Mouse (Mus musculus): ENCODE measurements around the gene Tcfl5. TPM values are rescaled to one million over a fixed set of nuclear protein-coding genes. Genes with fewer than 3 reads are reported as not detected.

Tcfl5 gene
- polyA plus RNA-seq (2014; fragmentation: Nextera tagmentation; extraction: Ambion mirVana) = 0.17 and 0.28 TPM in 2 replicates

GRCm38 (mm10) chr2:180642555-180643260 is at the start of gene Tcfl5:
TSS of gene Tcfl5 (minus strand) at chr2:180642708.
- DNase-seq (ENCODE audit: low spot score) (no peak), ATAC-seq (ENCODE audit: insufficient number of reproducible peaks, low FRiP score, low TSS enrichment, low read depth) (no peak)
- Histone ChIP-seq H3K9ac (ENCODE audit: low read length) (no peak within 1 kb of the TSS), H3K9me3 (ENCODE audit: control insufficient read depth, low read length) (peaks cover 12% of the 10 kb centered on the region), H3K36me3 (ENCODE audit: control insufficient read depth, insufficient read depth, low read length) (no peaks in the 10 kb centered on the region), H3K4me2 (ENCODE audit: low read depth, severe bottlenecking) (peak within 1 kb of the TSS; percentile 33), H3K27me3 (ENCODE audit: control insufficient read depth, insufficient read depth, low read length) (peaks cover 34% of the 10 kb centered on the region), H3K4me3 (ENCODE audit: low read depth, low read length) (peak within 1 kb of the TSS; percentile 17), H3K4me1 (ENCODE audit: control insufficient read depth, insufficient read depth, low read length) (no peaks in the 10 kb centered on the region), H3K27ac (replicated peaks; ENCODE audit: low read depth, low read length) (no peak within 1 kb of the TSS)
- WGBS = 3% methylated on average over 15 of the region's 56 CpGs

- Histone ChIP-seq H3K4me2 (ENCODE audit: low read depth, severe bottlenecking) (no peak overlapping the region), H3K36me3 (ENCODE audit: control insufficient read depth, insufficient read depth, low read length) (peaks cover 22% of the 10 kb centered on the region)
Measured at GRCm38 (mm10) chr2:180689841-180690240, 47.3 kb upstream of the Tcfl5 start.

GRCm38 (mm10) chr2:180684031-180684430 is 41.5 kb upstream of the Tcfl5 start:
- H3K36me3 ChIP-seq (ENCODE audit: control insufficient read depth, insufficient read depth, low read length) = peaks cover 27% of the 10 kb centered on the region
- H3K9me3 ChIP-seq (ENCODE audit: control insufficient read depth, low read length) = no peaks in the 10 kb centered on the region
- ATAC-seq (ENCODE audit: insufficient number of reproducible peaks, low FRiP score, low TSS enrichment, low read depth) = no peak
- no peaks in the 10 kb centered on the region for H3K27me3 ChIP-seq (ENCODE audit: control insufficient read depth, insufficient read depth, low read length)
- no peak overlapping the region for H3K9ac ChIP-seq (ENCODE audit: low read length)
- 91% methylated on average over 4 of the region's 4 CpGs for WGBS
- no peak for DNase-seq (ENCODE audit: low spot score)
- no peak overlapping the region for H3K27ac ChIP-seq (replicated peaks; ENCODE audit: low read depth, low read length)
- no peak overlapping the region for H3K4me2 ChIP-seq (ENCODE audit: low read depth, severe bottlenecking)
- H3K4me3 ChIP-seq (ENCODE audit: low read depth, low read length) = no peak overlapping the region
- no peaks in the 10 kb centered on the region for H3K4me1 ChIP-seq (ENCODE audit: control insufficient read depth, insufficient read depth, low read length)

More at GRCm38 (mm10) chr2:180689841-180690240, 47.3 kb upstream of the Tcfl5 start:
- Histone ChIP-seq H3K9ac (ENCODE audit: low read length) (no peak overlapping the region), H3K27ac (replicated peaks; ENCODE audit: low read depth, low read length) (no peak overlapping the region), H3K9me3 (ENCODE audit: control insufficient read depth, low read length) (no peaks in the 10 kb centered on the region), H3K4me1 (ENCODE audit: control insufficient read depth, insufficient read depth, low read length) (no peaks in the 10 kb centered on the region), H3K4me3 (ENCODE audit: low read depth, low read length) (no peak overlapping the region), H3K27me3 (ENCODE audit: control insufficient read depth, insufficient read depth, low read length) (no peaks in the 10 kb centered on the region)
- ATAC-seq (ENCODE audit: insufficient number of reproducible peaks, low FRiP score, low TSS enrichment, low read depth) (no peak), DNase-seq (ENCODE audit: low spot score) (no peak)
- whole genome bisulfite sequencing = 94% methylated on average over 5 of the region's 5 CpGs

GRCm38 (mm10) chr2:180683524-180683923 is 41.0 kb upstream of the Tcfl5 start:
- Histone ChIP-seq H3K4me1 (ENCODE audit: control insufficient read depth, insufficient read depth, low read length) (no peaks in the 10 kb centered on the region), H3K36me3 (ENCODE audit: control insufficient read depth, insufficient read depth, low read length) (peaks cover 23% of the 10 kb centered on the region), H3K27me3 (ENCODE audit: control insufficient read depth, insufficient read depth, low read length) (no peaks in the 10 kb centered on the region), H3K27ac (replicated peaks; ENCODE audit: low read depth, low read length) (no peak overlapping the region), H3K9ac (ENCODE audit: low read length) (no peak overlapping the region), H3K4me2 (ENCODE audit: low read depth, severe bottlenecking) (no peak overlapping the region), H3K4me3 (ENCODE audit: low read depth, low read length) (no peak overlapping the region), H3K9me3 (ENCODE audit: control insufficient read depth, low read length) (no peaks in the 10 kb centered on the region)
- WGBS = 96% methylated on average over 2 of the region's 2 CpGs
- no peak for ATAC-seq (ENCODE audit: insufficient number of reproducible peaks, low FRiP score, low TSS enrichment, low read depth)
- DNase-seq (ENCODE audit: low spot score) = no peak

- 69% methylated on average over 2 of the region's 2 CpGs for WGBS
- Histone ChIP-seq H3K36me3 (ENCODE audit: control insufficient read depth, insufficient read depth, low read length) (peaks cover 12% of the 10 kb centered on the region; the same call in 1 of the 2 replicates), H3K9ac (ENCODE audit: low read length) (no peak overlapping the region), H3K27ac (replicated peaks; ENCODE audit: low read depth, low read length) (no peak overlapping the region), H3K4me1 (ENCODE audit: control insufficient read depth, insufficient read depth, low read length) (no peaks in the 10 kb centered on the region), H3K4me2 (ENCODE audit: low read depth, severe bottlenecking) (no peak overlapping the region), H3K9me3 (ENCODE audit: control insufficient read depth, low read length) (no peaks in the 10 kb centered on the region), H3K4me3 (ENCODE audit: low read depth, low read length) (no peak overlapping the region), H3K27me3 (ENCODE audit: control insufficient read depth, insufficient read depth, low read length) (no peaks in the 10 kb centered on the region)
- DNase-seq (ENCODE audit: low spot score) (no peak), ATAC-seq (ENCODE audit: insufficient number of reproducible peaks, low FRiP score, low TSS enrichment, low read depth) (no peak)
Measured at GRCm38 (mm10) chr2:180681225-180681624, 38.7 kb upstream of the Tcfl5 start.

- H3K36me3 ChIP-seq (ENCODE audit: control insufficient read depth, insufficient read depth, low read length) = peaks cover 11% of the 10 kb centered on the region
- WGBS = 30% methylated on average over 4 of the region's 4 CpGs
Measured at GRCm38 (mm10) chr2:180678609-180679140, 36.2 kb upstream of the Tcfl5 start.

GRCm38 (mm10) chr2:180676706-180677105 is 34.2 kb upstream of the Tcfl5 start:
- H3K4me1 ChIP-seq (ENCODE audit: control insufficient read depth, insufficient read depth, low read length) = no peaks in the 10 kb centered on the region
- ATAC-seq (ENCODE audit: insufficient number of reproducible peaks, low FRiP score, low TSS enrichment, low read depth) (no peak), DNase-seq (ENCODE audit: low spot score) (no peak)
- H3K27me3 ChIP-seq (ENCODE audit: control insufficient read depth, insufficient read depth, low read length) = no peaks in the 10 kb centered on the region
- H3K27ac ChIP-seq (replicated peaks; ENCODE audit: low read depth, low read length) = no peak overlapping the region
- H3K36me3 ChIP-seq (ENCODE audit: control insufficient read depth, insufficient read depth, low read length) = peaks cover 10% of the 10 kb centered on the region
- no peak overlapping the region for H3K4me2 ChIP-seq (ENCODE audit: low read depth, severe bottlenecking)
- no peak overlapping the region for H3K4me3 ChIP-seq (ENCODE audit: low read depth, low read length)
- 93% methylated on average over 2 of the region's 2 CpGs for WGBS
- H3K9me3 ChIP-seq (ENCODE audit: control insufficient read depth, low read length) = no peaks in the 10 kb centered on the region
- H3K9ac ChIP-seq (ENCODE audit: low read length) = no peak overlapping the region

More at GRCm38 (mm10) chr2:180678609-180679140, 36.2 kb upstream of the Tcfl5 start:
- H3K27me3 ChIP-seq (ENCODE audit: control insufficient read depth, insufficient read depth, low read length) = no peaks in the 10 kb centered on the region
- H3K9ac ChIP-seq (ENCODE audit: low read length) = no peak overlapping the region
- H3K27ac ChIP-seq (replicated peaks; ENCODE audit: low read depth, low read length) = no peak overlapping the region
- 0 out of 2 replicates have a peak, but pooled peaks have one; percentile 53 for ATAC-seq (ENCODE audit: insufficient number of reproducible peaks, low FRiP score, low TSS enrichment, low read depth)
- H3K4me3 ChIP-seq (ENCODE audit: low read depth, low read length) = no peak overlapping the region
- no peaks in the 10 kb centered on the region for H3K4me1 ChIP-seq (ENCODE audit: control insufficient read depth, insufficient read depth, low read length)
- no peak overlapping the region for H3K4me2 ChIP-seq (ENCODE audit: low read depth, severe bottlenecking)
- DNase-seq (ENCODE audit: low spot score) = peak; percentile 70
- H3K9me3 ChIP-seq (ENCODE audit: control insufficient read depth, low read length) = no peaks in the 10 kb centered on the region

- no peak for ATAC-seq (ENCODE audit: insufficient number of reproducible peaks, low FRiP score, low TSS enrichment, low read depth)
Measured at GRCm38 (mm10) chr2:180662008-180662407, 19.5 kb upstream of the Tcfl5 start.

More at GRCm38 (mm10) chr2:180662008-180662407, 19.5 kb upstream of the Tcfl5 start:
- Histone ChIP-seq H3K27ac (replicated peaks; ENCODE audit: low read depth, low read length) (no peak overlapping the region), H3K9ac (ENCODE audit: low read length) (no peak overlapping the region), H3K9me3 (ENCODE audit: control insufficient read depth, low read length) (no peaks in the 10 kb centered on the region), H3K4me1 (ENCODE audit: control insufficient read depth, insufficient read depth, low read length) (0 out of 2 replicates have a peak, but pooled peaks cover 2% of the 10 kb centered on the region), H3K36me3 (ENCODE audit: control insufficient read depth, insufficient read depth, low read length) (peaks cover 12% of the 10 kb centered on the region; the same call in 1 of the 2 replicates), H3K4me3 (ENCODE audit: low read depth, low read length) (no peak overlapping the region), H3K4me2 (ENCODE audit: low read depth, severe bottlenecking) (no peak overlapping the region), H3K27me3 (ENCODE audit: control insufficient read depth, insufficient read depth, low read length) (no peaks in the 10 kb centered on the region)
- no peak for DNase-seq (ENCODE audit: low spot score)
- WGBS = 93% methylated on average over 4 of the region's 4 CpGs

Measured in limb, embryonic 11.5 days (tissue).